ENCODE assay signal across 22 mouse cellular contexts in the genomic region with DNA sequence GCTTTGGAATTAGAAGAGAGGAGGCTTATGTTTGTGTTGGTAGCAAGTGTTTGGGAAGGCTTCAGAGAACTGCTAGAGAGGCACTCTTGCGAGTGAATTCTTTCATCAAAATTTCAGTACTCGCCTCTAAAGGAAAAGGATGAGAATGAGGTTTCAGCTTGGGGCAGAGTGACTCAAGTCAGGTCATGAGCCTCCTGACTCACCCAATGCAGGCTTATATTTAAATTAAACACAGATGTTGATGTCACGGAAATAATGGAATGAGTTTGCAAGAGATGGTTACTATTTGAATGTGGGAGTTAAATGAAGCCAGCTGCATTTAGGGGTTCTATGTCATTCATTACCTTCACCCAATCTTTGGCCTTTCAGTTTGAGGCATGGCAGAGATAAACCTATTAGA.
DNase-seq lines count a peak whose midpoint lies in the region; TF ChIP-seq lines count a peak whose summit lies in the region.
"Had no signal": no experiment of that assay in that cellular context is flagged by ENCODE, and none has a peak within 500 bp of the region (broad histone marks: within the 10 kb centered on the region; RNA-seq: fewer than 3 reads in every experiment).

No protein-coding gene starts in this region.

- DNase-seq in 3T3-L1 (ENCODE audit: low read depth, low spot score): peak; percentile 96
- peak; percentile 41 for DNase-seq in CH12.LX (ENCODE audit: extremely low read depth)
- DNase-seq in embryo, embryonic 11 days: peak; percentile 48
- peak; percentile 25 for DNase-seq in forelimb bud, embryonic 11.5 days (ENCODE audit: low read depth, low spot score)
- DNase-seq in heart, adult 9 months (ENCODE audit: low spot score in 2 of 2): no peak
- no peak for DNase-seq in cerebellum, adult 8-10 months
- DNase-seq in left cerebral cortex, adult 11 months (ENCODE audit: low spot score): no peak
- no peak for DNase-seq in frontal cortex, adult 2 months (ENCODE audit: extremely low spot score in 1 of 2, low spot score in 1 of 2)
- DNase-seq: adrenal gland, postnatal 14 days; cerebellum, adult 11-12 months; cerebellum, adult 9-11 months; cerebellum, postnatal 36 days; forebrain, postnatal 0 days; gastrocnemius, postnatal 36 days; heart, adult 11 months; heart, postnatal 10 days; kidney, adult 18-20 months had no signal

- H3K9ac ChIP-seq in CH12.LX (ENCODE audit: insufficient read depth, low read depth): no peak overlapping the region
- H3K9ac ChIP-seq: forebrain, embryonic 13.5 days; forebrain, postnatal 0 days; hindbrain, embryonic 13.5 days; intestine, embryonic 15.5 days had no signal

- no peak overlapping the region for H3K27ac ChIP-seq in CH12.LX (ENCODE audit: insufficient read depth, low read depth)
- H3K27ac ChIP-seq: forebrain, embryonic 13.5 days; heart, embryonic 10.5 days; hindbrain, embryonic 13.5 days; hindbrain, postnatal 0 days; intestine, embryonic 15.5 days had no signal

- H3K27me3 ChIP-seq in CH12.LX (replicated peaks): no peaks in the 10 kb centered on the region
- H3K27me3 ChIP-seq: forebrain, embryonic 13.5 days; hindbrain, embryonic 13.5 days; intestine, embryonic 15.5 days had no signal

- TF ChIP-seq EP300 in CH12.LX (IDR thresholded peaks at IDR 0.05; ENCODE audit: low read length): peak; percentile 55

- no peak overlapping the region for H3K4me3 ChIP-seq in CH12.LX (replicated peaks in 1 of 3; ENCODE audit: low read depth in 2 of 3, low read length in 2 of 3, poor library complexity in 1 of 3)
- H3K4me3 ChIP-seq: forebrain, embryonic 13.5 days; heart, embryonic 10.5 days; hindbrain, embryonic 13.5 days; intestine, embryonic 15.5 days had no signal

- no peak overlapping the region for H3K4me2 ChIP-seq in CH12.LX (ENCODE audit: insufficient read depth, low read depth, poor library complexity, severe bottlenecking)
- H3K4me2 ChIP-seq: forebrain, embryonic 13.5 days; hindbrain, embryonic 13.5 days; intestine, embryonic 15.5 days had no signal

- H3K4me1 ChIP-seq in CH12.LX (ENCODE audit: control insufficient read depth in 1 of 2, insufficient read depth in 2 of 2): peaks cover 4 to 28% of the 10 kb centered on the region in 2 experiments
- H3K4me1 ChIP-seq: heart, embryonic 10.5 days; intestine, embryonic 15.5 days had no signal

- H3K9me3 ChIP-seq in CH12.LX (replicated peaks; ENCODE audit: low read length): peaks cover 2% of the 10 kb centered on the region
- H3K9me3 ChIP-seq: forebrain, embryonic 13.5 days; heart, embryonic 10.5 days; hindbrain, embryonic 13.5 days; intestine, embryonic 15.5 days had no signal

- dilution Hi-C loops in CH12.LX (cut with MboI; ENCODE audit: extremely low pct_ligation_motif_present, extremely low pct_unique_long_range_greater_than_20kb, low sequenced_read_pairs): no loop called here

- TF ChIP-seq CTCF in CH12.LX (conservative IDR thresholded peaks at IDR 0.05 in 1 of 2, IDR thresholded peaks at IDR 0.05 in 1 of 2; ENCODE audit: low read depth in 2 of 2, low read length in 2 of 2): no peak

- H3K79me2 ChIP-seq in CH12.LX (replicated peaks; ENCODE audit: control insufficient read depth, extremely low read depth, insufficient read depth, poor library complexity, severe bottlenecking): no peaks in the 10 kb centered on the region

- TF ChIP-seq RAD21 in CH12.LX (IDR thresholded peaks at IDR 0.05; ENCODE audit: low read depth, low read length): no peak

- TF ChIP-seq POLR2A in CH12.LX (IDR thresholded peaks at IDR 0.05; ENCODE audit: low read depth, low read length): no peak

- in situ Hi-C loops in CH12.LX (cut with MboI; ENCODE audit: low pct_ligation_motif_present, low pct_unique_long_range_greater_than_20kb, low sequenced_read_pairs): no loop called here

- no peaks in the 10 kb centered on the region for H3K36me3 ChIP-seq in CH12.LX (replicated peaks in 1 of 2; ENCODE audit: control insufficient read depth in 1 of 2, insufficient read depth in 1 of 2, low read length in 1 of 2)
- H3K36me3 ChIP-seq: heart, embryonic 10.5 days; hindbrain, embryonic 13.5 days; intestine, embryonic 15.5 days had no signal

TF ChIP-seq in CH12.LX, 34 proteins besides CTCF, POLR2A, EP300 and RAD21:
- TF ChIP-seq USF1 (IDR thresholded peaks at IDR 0.05; ENCODE audit: low read depth, low read length): no peak
- TF ChIP-seq NELFE (IDR thresholded peaks at IDR 0.05; ENCODE audit: low read depth, low read length): no peak
- TF ChIP-seq MXI1 (IDR thresholded peaks at IDR 0.05; ENCODE audit: low read depth, low read length): no peak
- TF ChIP-seq BHLHE40 (IDR thresholded peaks at IDR 0.05; ENCODE audit: low read depth, low read length): 0 out of 2 replicates have a peak, but pooled peaks have one; percentile 28
- TF ChIP-seq ZMIZ1 (IDR thresholded peaks at IDR 0.05; ENCODE audit: low read depth, low read length): no peak
- no peak for TF ChIP-seq SIN3A (IDR thresholded peaks at IDR 0.05; ENCODE audit: low read length)
- no peak for TF ChIP-seq ZNF384 (IDR thresholded peaks at IDR 0.05; ENCODE audit: low read depth, low read length)
- TF ChIP-seq ZC3H11A (IDR thresholded peaks at IDR 0.05; ENCODE audit: low read depth, low read length): no peak
- no peak for TF ChIP-seq IRF4 (IDR thresholded peaks at IDR 0.05; ENCODE audit: low read depth, low read length)
- TF ChIP-seq ETS1 (conservative IDR thresholded peaks at IDR 0.05; ENCODE audit: low read depth, low read length): peak; percentile 45; the same call in 1 of the 2 replicates
- TF ChIP-seq CHD2 (IDR thresholded peaks at IDR 0.05; ENCODE audit: low read length): no peak
- no peak for TF ChIP-seq TBP (conservative IDR thresholded peaks at IDR 0.05; ENCODE audit: low read depth, low read length)
- no peak for TF ChIP-seq ZKSCAN1 (IDR thresholded peaks at IDR 0.05; ENCODE audit: borderline replicate concordance, low read depth, low read length)
- TF ChIP-seq GABPA (IDR thresholded peaks at IDR 0.05; ENCODE audit: insufficient replicate concordance, low read depth, low read length): no peak
- no peak for TF ChIP-seq MEF2A (IDR thresholded peaks at IDR 0.05; ENCODE audit: borderline replicate concordance, low read depth, low read length)
- no peak for TF ChIP-seq ELF1 (IDR thresholded peaks at IDR 0.05; ENCODE audit: low read depth, low read length)
- TF ChIP-seq PAX5 (IDR thresholded peaks at IDR 0.05; ENCODE audit: low read length): no peak
- no peak for TF ChIP-seq MAX (IDR thresholded peaks at IDR 0.05; ENCODE audit: low read length)
- no peak for TF ChIP-seq HCFC1 (IDR thresholded peaks at IDR 0.05; ENCODE audit: low read depth, low read length)
- TF ChIP-seq JUN (IDR thresholded peaks at IDR 0.05; ENCODE audit: insufficient read depth, low read depth, low read length): 0 out of 2 replicates have a peak, but pooled peaks have one; percentile 6
- no peak for TF ChIP-seq CHD1 (IDR thresholded peaks at IDR 0.05; ENCODE audit: low read depth, low read length)
- TF ChIP-seq MAZ (IDR thresholded peaks at IDR 0.05; ENCODE audit: low read depth, low read length): no peak
- no peak for TF ChIP-seq E2F4 (IDR thresholded peaks at IDR 0.05; ENCODE audit: insufficient replicate concordance, low read depth, low read length)

Comparison
In these comparisons a context has a peak if more than half of its experiments do, and no peak if none do; other contexts are left out.
1. DNase-seq: peak in 3T3-L1 (single experiment), CH12.LX (single experiment), embryo, embryonic 11 days (single experiment) and forelimb bud, embryonic 11.5 days (single experiment); none in heart, adult 9 months (0 of 2), cerebellum, adult 8-10 months (single experiment), left cerebral cortex, adult 11 months (single experiment) and frontal cortex, adult 2 months (0 of 2).